Mouse (Mus musculus): ENCODE data around the gene Ikzf1.

Gene Ikzf1

DNA sequence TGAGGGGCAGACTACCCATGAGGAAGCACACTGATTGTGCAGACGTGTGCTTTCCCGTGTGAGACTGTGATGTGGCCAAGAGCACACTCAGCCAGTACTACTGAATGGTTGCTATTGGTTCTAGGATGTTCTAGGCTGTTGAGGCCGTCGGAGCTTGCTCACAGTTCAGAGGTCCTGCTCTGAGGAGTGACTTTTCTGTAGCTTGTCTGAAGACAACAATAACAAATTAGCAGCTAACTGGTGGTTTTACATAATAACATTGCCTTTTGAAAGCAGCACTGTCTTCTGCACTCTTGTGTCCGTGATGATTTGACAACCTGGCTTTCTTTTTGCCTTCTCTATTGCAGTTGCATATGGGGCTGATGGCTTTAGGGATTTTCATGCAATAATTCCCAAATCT, 55.8 kb downstream of the Ikzf1 start:
- POLR2A ChIA-PET: no interaction called here
- CTCF ChIA-PET: interaction anchor here in 3 of 4 experiments (0.7 to 1.9 kb wide), 4 partner anchors 183 to 279 kb away, joined by 3 to 5 read pairs (median 4); partner anchors contain the start of genes Spata48 (in 1 of the 3) and Zpbp (in 1 of the 3)

DNA sequence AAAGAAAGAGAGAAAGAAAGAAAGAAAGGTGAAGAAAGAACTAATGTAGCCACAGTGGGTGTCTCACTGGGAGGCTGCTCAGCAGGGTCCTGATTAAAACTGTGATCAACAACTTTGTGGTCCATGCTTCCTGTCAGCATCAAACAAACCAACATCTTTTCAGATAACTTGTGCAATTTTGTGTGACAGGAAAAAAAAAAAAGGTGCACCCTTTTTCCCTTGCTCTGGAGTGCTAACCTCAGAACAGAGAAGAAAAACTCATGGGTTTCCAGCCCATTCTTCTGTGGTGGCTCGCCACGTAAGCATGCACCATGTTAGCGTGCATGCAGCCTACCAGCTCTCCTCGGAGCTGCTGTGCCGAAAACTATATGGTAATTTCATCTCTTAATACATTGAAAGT, 56.8 kb downstream of the Ikzf1 start:
- CTCF ChIA-PET: interaction anchor here in 3 of 4 experiments (0.7 to 1.8 kb wide), 4 partner anchors 47 to 185 kb away, joined by 3 to 9 read pairs (median 4); no protein-coding TSS in a partner anchor
- POLR2A ChIA-PET: no interaction called here

DNA sequence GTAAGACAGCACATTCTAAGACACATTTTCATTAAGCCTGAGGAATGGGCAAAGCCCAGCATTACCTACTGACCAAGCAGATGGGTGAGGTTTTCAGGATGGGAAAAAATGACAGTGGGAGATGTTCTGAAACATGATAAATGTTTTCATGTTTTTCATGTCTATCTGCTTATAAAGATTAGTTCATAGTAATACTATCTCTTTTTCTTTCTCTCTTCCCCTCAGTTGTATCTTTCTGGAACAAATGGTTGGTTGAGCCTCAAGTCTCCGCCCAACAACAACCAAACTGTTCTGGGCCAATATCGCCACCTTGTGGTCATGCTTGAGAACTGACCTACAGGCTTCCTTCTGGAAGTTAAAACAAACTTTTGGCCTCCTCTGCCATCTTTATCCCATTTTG, 57.8 kb downstream of the Ikzf1 start:
- CTCF ChIA-PET: interaction anchor here in 3 of 4 experiments (1.0 to 3.1 kb wide), 6 partner anchors 46 to 281 kb away, joined by 3 to 9 read pairs (median 3); partner anchors contain the start of gene Spata48 (in 1 of the 3)
- POLR2A ChIA-PET: no interaction called here

DNA sequence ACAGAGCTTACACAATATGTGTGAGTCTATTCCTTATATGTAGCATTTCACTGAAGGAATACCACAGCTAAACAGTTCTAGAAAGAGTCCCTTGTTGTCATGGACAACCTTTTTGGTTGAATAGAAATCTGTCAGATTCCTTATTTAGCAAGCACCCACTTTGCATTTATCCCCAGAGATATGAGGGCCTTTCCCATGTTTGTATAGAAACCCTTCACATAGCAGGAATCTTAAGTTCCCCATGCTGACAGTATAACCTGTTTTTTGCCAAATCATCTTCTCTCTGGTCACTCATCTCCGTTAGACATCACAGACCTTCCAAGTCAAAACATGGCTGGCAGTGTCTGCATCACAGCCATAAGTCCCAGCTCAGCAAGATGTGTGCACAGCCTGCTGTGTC, 59.4 kb downstream of the Ikzf1 start:
- CTCF ChIA-PET: interaction anchor here (0.6 to 3.1 kb wide), 8 partner anchors 11 to 306 kb away, joined by 3 to 13 read pairs (median 4); partner anchors contain the start of gene Spata48 (in 1 of the 4)

DNA sequence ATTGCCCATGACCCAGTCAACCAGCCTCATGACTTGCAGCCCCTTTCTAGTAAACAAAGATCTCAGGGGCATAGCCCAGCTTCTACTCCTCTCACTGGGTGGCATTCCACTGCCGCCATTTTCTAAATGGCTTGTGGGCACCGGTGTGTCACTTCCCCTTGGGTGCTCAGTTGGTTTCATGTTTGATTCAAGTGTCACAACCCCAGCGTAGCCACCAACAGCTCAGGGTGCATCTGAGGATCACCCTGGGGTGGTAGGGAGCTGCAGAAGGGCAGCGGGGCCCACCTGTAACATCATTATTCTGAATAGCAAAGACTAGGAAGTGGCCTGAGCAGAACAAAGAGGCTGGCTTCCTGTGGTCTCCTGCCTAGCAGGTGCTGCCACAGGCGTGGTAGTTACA, 66.3 kb downstream of the Ikzf1 start:
- POLR2A ChIA-PET: no interaction called here

More for the DNA sequence above, 59.4 kb downstream of the Ikzf1 start:
- POLR2A ChIA-PET: interaction anchor here in 1 of 4 experiments (1.0 kb wide), 1 partner anchor 282 kb away, joined by 3 read pairs; the partner anchor contains the start of genes Spata48 and Zpbp

DNA sequence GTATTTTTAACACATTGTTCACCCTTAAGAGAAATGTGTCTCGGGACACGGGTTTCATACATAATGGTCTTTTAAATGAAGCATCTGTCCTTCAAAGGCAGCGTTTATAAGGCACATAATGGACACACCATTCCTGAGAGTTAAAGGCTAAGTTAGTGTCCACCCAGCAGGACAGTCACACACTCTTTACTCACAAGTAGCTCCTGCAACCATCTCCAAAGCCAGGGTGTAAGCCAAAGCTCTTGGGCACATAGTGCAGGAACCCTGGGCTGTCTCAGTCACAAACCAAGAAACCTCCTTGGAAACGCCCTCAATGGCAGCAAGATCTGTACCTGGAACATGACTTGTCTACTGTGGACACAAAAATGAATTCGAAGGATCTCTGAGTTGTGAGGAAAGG, 68.1 kb downstream of the Ikzf1 start:
- POLR2A ChIA-PET: interaction anchor here in 1 of 4 experiments (0.5 kb wide), 1 partner anchor 56 kb away, joined by 7 read pairs; no protein-coding TSS in a partner anchor
- CTCF ChIA-PET: interaction anchor here in 1 of 4 experiments (1.0 to 1.7 kb wide), 3 partner anchors 36 to 291 kb away, joined by 3 to 5 read pairs (median 4); partner anchors contain the start of genes Spata48 and Zpbp

More for the DNA sequence above, 66.3 kb downstream of the Ikzf1 start:
- CTCF ChIA-PET: interaction anchor here in 2 of 4 experiments (0.8 to 1.1 kb wide), 2 partner anchors 37 to 251 kb away, joined by 3 read pairs; no protein-coding TSS in a partner anchor

DNA sequence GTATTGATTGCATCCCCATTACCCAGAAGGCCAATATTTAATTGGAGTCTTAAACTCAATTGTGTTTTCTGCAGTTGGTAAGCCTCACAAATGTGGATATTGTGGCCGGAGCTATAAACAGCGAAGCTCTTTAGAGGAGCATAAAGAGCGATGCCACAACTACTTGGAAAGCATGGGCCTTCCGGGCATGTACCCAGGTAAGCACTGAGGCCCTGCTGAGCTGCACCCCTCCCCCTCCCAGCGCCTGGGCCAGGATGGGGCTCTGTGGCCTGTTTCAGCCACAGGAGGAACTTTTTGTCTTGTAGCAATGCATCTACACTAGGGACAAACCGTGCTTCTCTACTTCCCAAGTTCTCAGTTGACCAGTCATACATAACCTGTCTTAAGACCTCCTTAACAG, 73.3 kb downstream of the Ikzf1 start:
- POLR2A ChIA-PET: interaction anchor here in 2 of 4 experiments (0.5 to 0.8 kb wide), 2 partner anchors 33 to 50 kb away, joined by 4 to 5 read pairs; partner anchors contain the start of gene Fignl1 (in 1 of the 2)
- CTCF ChIA-PET: no interaction called here

DNA sequence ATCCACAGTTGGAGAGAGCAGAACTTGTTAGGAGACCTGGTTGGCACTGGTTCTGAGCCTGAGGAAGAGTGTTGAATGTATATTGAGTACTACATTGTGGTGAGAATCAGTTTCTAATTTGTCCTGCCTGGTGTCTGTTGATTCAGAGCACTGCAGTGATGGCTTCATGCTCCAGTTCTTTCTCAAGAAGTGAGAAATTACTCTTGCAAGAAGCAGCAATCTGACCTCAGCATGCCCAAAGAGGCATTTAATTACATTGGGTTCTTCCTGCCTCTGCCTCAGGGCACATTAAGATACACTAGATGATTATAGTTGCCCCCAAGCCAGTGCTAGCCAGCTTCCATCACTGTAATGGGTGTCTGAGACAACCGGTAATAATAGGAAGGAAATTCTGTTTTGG, 74.1 kb downstream of the Ikzf1 start:
- CTCF ChIA-PET: no interaction called here

DNA sequence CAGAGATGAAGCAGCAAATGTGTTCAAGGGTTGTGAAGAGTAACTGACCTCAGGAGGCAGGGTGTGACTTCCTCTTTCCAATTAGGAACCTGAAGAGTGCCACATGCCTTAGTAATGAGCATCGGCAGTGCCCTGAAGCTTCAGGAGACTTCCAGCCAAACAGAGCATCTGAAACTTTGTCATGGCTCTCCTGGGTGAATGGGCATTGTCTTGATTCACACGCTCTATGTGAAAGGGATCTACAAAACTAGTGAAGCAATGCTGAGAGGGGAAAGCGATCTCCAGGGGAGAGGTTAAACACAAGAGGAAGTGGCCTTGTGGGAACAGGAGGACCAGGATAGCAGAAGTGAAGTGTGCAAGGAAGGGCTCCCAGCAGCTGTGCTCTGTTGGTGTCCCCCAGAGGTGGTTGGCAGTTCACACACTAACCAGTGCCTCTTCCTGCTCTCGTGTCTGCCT, 78.4 kb downstream of the Ikzf1 start:
- ChIA-PET CTCF (no interaction called here), POLR2A (no interaction called here)

More for the DNA sequence above, 74.1 kb downstream of the Ikzf1 start:
- POLR2A ChIA-PET: no interaction called here

DNA sequence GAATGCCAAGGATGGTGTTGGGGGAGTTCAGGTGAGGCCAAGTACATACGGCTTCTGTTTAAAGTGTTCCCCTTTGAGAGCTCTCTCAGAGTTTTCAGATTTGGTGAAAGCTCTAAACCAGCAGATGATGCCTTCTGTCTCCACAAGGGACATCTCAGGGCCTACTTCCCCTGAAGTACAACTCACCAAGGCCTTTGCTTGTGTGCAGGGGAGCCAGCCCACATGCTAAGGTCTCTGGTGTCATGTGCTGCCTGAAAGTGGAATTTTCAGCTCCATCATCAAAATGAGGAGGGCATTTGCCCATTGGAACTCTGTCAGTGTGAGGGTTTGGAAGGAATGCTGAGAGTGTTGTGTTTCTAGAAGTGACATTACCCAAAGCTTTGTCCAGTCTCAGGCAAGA, 80.6 kb downstream of the Ikzf1 start:
- ChIA-PET CTCF (no interaction called here), POLR2A (interaction anchor here in 1 of 4 experiments (0.6 kb wide), 1 partner anchor 20 kb away, joined by 3 read pairs; no protein-coding TSS in a partner anchor)

DNA sequence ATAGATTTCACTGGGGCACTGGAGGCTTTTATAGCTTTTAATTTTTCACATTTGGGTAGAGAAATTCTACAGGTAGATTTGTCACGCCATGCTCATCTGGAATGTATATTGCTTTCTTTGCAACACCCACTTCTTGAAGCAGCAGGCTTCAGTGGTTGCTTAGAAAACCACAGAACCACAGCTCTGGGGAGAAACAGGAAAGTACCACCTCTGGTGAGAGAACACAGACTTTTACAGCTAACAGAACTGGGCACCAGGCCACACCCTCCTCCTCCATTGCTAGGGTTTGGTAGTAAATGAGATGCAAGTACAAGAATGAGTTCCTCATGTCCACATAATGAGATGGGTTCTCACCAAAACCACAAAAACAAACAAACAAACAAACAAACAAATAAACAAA, 81.3 kb downstream of the Ikzf1 start:
- POLR2A ChIA-PET: no interaction called here
- CTCF ChIA-PET: no interaction called here

DNA sequence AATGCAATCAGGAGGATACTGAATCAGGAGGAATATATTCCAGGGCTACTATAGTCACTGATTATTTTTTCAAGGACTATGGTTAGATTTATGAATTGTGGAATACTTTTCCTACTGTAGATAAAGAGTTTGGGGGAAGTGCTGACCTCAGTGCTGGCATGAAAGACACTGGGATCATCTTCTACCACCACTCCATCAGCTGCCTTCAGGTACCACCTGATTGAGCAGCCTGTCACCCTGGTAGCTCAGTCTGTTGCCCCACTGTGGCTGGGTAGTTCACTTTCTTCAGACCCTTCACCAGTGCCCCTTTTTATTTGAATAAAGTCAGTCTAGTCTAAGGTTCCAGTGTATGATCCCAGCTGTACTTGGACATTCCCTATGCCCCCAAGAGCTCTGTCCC, 81.9 kb downstream of the Ikzf1 start:
- ChIA-PET POLR2A (no interaction called here), CTCF (no interaction called here)

DNA sequence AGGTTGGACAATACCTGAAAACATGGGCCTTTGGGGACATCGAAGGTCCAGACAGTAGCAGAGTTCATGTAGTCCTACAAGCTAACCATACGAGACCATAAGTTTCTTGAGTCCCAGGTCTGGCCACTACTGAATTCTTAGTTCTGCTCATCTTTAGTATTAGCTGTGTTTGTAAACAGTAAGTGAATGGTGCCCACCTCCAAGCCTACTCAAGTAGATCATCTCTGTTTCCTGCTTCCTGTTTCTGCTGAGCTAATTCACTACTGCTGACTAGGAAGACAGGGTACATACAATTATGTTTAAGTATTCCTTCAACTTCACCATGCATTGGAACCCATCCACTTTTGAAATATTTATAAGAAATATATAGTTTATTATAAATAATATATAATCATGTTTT, 83.3 kb downstream of the Ikzf1 start:
- ChIA-PET POLR2A (no interaction called here), CTCF (no interaction called here)

DNA sequence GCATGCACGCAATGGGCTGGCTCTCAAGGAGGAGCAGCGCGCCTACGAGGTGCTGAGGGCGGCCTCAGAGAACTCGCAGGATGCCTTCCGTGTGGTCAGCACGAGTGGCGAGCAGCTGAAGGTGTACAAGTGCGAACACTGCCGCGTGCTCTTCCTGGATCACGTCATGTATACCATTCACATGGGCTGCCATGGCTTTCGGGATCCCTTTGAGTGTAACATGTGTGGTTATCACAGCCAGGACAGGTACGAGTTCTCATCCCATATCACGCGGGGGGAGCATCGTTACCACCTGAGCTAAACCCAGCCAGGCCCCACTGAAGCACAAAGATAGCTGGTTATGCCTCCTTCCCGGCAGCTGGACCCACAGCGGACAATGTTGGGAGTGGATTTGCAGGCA, 84.5 kb downstream of the Ikzf1 start:
- ChIA-PET POLR2A (interaction anchor here in 2 of 4 experiments (1.1 to 1.2 kb wide), 2 partner anchors 40 to 199 kb away, joined by 3 read pairs; no protein-coding TSS in a partner anchor), CTCF (interaction anchor here (1.0 to 3.3 kb wide), 5 partner anchors 19 to 269 kb away, joined by 5 to 20 read pairs (median 7); no protein-coding TSS in a partner anchor)

DNA sequence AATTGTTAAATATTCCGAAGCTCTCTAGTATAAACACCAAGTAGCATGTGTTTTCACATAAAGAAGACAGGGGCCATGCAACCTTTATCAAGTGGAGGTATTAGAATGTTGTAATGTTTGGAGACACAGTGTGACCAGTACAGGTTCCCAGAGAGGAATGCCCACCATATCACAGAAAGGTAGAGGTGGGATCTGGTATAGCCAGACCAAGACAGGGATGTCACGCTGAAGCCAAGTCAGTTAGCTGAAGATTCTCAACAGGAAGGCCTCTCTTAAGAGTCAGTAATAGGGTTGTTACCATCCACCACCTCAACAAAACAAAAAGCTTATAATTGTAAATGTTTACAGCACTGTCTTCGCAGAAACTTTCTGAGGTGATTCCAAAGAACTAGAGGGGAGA, 85.9 kb downstream of the Ikzf1 start:
- POLR2A ChIA-PET: interaction anchor here in 1 of 4 experiments (0.6 to 1.6 kb wide), 3 partner anchors 14 to 150 kb away, joined by 3 read pairs; partner anchors contain the start of gene Fignl1
- CTCF ChIA-PET: interaction anchor here in 3 of 4 experiments (0.9 to 3.3 kb wide), 5 partner anchors 18 to 271 kb away, joined by 3 to 20 read pairs (median 7); no protein-coding TSS in a partner anchor

DNA sequence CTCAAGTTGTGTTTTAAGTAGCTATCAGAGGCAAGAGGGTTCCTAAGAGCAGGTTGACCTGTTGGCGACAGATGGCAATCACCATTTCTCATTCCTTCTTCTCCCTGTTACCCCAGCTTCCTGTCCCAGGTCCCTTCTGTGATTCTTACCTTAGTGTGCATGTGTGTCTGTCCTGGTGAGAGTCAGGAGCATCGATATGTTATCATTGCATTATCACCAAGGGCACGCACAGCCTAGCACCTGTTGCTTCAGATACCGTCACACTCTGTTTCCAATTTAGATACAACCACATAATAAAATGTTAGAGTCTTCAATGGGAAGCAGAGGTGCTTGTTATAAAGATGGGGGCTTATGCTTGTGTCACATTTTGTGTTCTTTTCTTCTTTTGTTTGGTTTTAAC, 87.4 kb downstream of the Ikzf1 start:
- ChIA-PET POLR2A (no interaction called here), CTCF (interaction anchor here in 2 of 4 experiments (1.0 to 3.3 kb wide), 3 partner anchors 16 to 215 kb away, joined by 3 to 20 read pairs (median 6); no protein-coding TSS in a partner anchor)

DNA sequence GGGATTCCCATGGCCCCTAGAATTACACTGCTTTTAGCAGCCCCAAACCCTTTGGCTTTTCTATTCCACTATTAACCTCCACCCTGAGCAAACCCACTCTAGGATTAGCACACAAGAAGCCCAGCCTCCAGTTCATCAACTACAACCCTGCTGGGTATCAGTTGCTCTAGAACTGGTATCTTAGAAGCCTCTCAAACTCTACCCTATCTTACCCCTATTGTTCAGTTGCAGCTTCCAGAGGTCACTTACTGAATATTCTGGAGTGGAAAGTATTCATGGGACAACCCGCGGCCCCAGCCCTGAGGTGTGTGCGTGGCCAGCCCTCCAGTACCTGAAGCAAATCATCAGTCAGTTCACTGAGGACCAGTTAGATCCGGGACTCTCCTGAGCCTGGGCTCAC, 89.6 kb downstream of the Ikzf1 start:
- ChIA-PET CTCF (interaction anchor here in 1 of 4 experiments (1.1 kb wide), 1 partner anchor 14 kb away, joined by 3 read pairs; no protein-coding TSS in a partner anchor), POLR2A (interaction anchor here in 1 of 4 experiments (0.6 kb wide), 1 partner anchor 21 kb away, joined by 5 read pairs; no protein-coding TSS in a partner anchor)

DNA sequence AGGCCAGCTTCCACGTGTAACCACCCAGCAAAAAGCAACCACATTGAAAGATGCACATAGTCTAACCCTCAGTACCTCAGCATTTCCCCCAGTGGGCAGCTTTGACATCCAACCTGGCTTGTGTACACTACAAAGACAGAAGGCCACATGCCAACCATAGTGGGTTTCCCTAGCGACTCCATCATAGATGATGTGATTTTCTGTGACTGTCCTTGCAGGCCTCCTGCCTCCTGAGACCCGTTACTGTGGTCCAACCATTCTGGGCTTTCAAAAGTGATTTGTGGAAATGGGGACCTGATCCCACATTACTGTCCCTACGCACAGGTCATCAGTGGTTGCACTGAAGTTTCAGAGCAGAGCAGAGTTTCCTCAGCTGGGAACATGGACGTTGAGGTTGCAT, 90.1 kb downstream of the Ikzf1 start:
- CTCF ChIA-PET: interaction anchor here in 2 of 4 experiments (0.7 to 1.8 kb wide), 2 partner anchors 14 to 44 kb away, joined by 3 to 7 read pairs; no protein-coding TSS in a partner anchor
- POLR2A ChIA-PET: no interaction called here

DNA sequence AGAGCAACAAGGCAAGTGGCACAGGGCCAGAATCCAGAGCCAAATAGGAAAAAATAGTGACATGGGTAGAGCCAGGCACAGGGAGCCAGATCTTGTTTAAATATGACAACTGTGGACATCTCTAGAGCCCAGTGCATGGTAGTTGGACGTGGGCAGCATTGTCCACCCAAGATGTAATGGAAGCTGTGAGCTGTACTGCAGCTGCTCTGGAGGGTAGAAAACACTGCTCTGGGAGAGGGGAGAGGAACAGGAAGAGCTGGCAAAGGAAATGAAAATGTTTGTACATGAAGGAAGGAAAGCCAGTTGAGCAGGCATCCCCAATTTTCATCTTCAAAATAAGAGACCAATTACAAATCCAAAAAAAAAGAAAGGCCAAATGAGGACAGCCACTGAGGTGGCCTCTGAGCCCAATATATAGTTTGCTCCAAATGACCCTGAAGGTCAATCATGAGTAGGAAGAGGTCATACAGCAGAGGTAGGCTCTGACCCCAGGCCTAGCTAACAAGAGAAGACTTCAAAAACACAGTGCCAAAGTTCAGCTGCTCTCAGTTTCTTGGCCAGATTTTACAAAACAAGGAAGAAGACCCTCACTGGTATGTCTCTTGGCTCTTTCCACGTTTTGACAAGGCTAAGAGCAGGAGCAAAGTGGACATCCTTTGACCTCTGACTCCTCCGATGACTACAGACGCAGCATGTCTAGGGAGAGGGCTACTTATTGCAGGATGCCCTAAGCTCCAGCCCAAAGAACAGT, 91.4 kb downstream of the Ikzf1 start:
- ChIA-PET POLR2A (interaction anchor here in 2 of 4 experiments (0.7 kb wide), 2 partner anchors 42 to 1035 kb away, joined by 3 read pairs; no protein-coding TSS in a partner anchor), CTCF (interaction anchor here in 2 of 4 experiments (1.2 to 1.8 kb wide), 2 partner anchors 12 kb away, joined by 4 to 7 read pairs; no protein-coding TSS in a partner anchor)

DNA sequence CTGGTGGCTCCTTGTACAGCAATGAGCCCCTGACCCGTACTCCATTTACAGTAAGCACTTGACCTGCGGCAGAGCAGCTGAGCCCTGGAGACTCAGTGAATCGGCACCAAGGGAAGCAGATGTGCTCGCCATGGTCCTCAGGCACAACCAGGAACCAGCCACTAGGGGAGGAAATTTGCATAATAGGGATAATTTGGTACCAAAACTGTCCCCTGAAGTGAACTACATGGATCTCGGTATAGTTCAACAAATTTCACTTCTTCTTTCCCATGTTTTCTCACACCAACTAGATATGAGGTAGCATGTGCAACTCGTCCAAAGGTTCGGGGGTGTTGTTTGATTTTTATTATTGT, 92.0 kb downstream of the Ikzf1 start:
- ChIA-PET POLR2A (no interaction called here), CTCF (interaction anchor here in 1 of 4 experiments (1.2 kb wide), 1 partner anchor 12 kb away, joined by 4 read pairs; no protein-coding TSS in a partner anchor)

Data from embryonic stem cell, embryonic (primary cell).